Mouse (Mus musculus) cerebellum, postnatal 4 days (tissue): Measurements from ENCODE around the gene Cryzl2.

Experiments used
- DNase-seq, 2 experiments: peaks; one replicate each; pipeline ENCODE4 v3.0.0; 2022; ENCODE audit warnings: low spot score in 2 of 2, mixed read lengths in 1 of 2

Cryzl2 gene

DNA sequence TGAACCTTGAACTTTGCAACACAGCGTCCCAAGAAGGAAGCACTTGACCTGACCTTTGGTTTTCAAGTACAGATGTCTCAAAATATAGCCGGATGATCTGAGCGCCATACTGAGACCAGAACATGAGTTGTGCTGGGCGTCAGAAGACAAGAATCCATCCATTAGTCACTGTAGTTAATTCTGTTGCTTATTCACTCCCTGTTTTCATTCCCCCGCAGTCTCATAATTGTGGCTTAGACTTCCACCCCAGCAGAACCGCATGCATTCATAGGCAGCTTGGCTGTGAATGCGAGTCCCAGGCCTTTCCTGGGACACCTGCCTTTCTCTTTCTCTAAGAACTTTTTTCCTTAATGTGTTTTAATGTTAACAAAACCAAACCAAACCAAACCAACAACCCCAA is 14.3 kb downstream of the Cryzl2 start:
- no peak for DNase-seq

DNA sequence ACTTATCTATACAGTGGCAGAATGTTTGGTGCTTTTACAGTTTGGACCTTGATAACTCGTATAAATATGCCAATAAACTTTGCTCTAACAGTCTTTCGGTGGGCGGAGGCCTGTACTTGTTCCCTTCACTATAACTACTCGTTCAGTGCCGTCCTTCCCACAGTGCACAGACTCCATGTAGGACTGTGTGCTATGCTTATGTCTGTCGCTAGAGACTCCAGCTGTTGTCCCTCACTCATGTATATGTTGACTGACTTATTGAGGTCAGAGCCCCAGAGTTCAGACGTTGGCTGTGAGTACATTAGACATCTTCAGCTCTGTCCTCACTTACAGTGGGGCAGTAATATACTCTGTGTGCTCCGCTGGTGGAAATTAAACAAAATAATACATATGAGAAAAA is 16.5 kb downstream of the Cryzl2 start:
- no peak for DNase-seq

DNA sequence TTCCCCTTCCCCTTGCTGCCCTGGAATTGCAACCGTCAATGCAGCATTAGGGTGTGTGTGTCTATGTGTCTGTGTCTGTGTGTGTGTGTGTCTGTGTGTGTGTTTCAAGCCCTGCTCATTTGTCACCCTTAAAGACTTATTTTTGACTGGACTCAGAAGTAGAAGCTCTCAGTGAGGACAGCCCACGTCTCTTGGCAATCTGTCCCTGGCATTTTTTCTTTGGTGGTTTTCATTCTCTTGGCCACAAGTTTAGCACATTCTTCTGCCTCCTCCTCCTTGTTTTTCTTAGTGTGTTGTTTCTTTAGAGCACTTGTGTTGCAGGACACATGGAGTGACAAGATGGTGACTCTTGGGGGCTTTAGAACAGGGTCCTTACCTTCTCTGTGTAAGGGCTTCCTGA is 17.9 kb downstream of the Cryzl2 start:
- DNase-seq = no peak

DNA sequence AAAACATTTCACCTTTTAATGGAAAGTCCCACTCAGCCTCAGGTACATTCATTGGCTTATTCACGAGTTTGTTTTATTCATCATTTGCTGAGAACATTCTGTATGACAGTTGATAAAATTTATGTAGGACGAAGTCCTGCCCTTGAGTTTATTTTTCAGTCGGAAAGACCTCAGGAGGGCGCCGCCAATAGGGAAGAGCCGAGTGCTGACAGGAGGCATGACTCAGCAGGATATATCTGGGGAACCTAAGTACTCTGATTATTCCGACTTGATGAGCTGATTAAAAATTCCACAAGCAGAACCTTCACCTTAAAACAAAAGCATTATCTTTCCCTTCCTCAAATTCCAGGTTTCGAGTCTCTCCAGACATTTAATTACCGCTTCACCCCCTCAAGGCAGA is 21.7 kb downstream of the Cryzl2 start:
- DNase-seq = no peak

DNA sequence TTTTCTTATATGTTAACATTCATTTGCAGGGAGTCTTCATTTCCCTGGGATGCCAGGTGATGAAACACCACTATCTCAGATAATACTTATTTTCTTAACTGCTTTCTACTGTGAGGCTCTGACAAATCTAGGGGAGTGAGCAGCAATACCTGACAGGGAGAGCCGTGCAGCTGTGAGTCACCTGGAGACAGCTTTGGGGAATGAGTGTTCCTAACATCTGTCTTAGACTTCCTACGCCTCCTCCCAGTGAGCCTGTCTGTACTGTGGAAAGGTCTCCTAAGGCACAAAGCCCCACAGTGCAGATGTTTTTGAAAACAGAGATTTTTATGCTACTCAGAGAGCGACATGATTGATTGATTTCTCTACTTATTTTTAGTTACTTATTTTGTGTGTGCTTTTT is 22.5 kb downstream of the Cryzl2 start:
- no peak for DNase-seq

DNA sequence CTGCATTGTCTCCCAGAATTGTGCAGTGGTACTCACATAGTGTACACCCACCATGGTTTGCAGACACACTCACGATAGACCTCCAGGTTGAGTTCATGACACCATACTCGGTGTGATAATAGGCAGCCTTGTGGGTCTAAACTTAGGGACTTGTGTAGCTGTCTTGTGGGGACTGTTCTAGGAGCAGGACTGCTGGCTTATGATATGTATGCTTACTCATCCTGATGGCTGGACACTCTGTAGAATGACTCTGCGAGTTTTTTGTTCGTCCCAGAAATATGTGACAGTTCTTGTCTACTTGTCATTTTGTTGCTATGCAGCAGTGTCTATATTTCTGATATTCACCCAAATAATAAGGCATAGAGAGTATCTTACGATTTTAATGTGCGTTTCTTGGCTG is 23.3 kb downstream of the Cryzl2 start:
- DNase-seq = no peak

DNA sequence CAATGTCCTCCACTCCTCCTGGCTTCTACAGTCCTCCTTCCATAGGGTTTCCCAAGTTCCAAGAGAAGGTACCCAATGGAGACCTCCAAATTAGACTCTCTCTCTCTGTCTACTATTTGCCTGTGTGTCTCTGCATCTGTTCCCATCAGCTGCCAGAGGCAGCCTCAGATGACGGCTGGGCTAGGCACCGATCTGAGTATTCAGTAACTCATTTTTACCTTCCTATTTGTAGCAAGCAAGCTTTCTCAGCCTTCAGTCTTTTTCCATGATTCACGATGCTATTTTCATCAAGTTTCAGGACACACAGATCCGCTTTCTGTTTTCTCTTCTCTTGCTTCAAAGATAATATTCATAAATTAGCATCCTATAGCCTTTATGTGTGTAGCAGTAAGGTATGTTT is 25.8 kb downstream of the Cryzl2 start:
- DNase-seq = no peak

DNA sequence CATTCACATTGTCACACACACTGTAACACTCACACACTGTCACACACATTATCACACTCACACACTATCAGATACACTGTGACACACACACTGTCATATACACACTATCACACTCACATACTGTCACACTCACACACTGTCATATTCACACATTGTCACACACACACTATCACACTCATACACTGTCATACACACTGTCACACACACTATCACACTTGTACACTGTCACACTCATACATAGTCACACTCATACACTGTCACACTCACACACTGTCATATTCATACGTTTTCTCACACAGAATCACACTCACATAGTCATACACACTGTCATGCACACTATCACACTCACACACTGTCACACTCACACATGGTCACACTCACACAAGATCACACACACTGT is 42.3 kb downstream of the Cryzl2 start:
- DNase-seq = no peak

DNA sequence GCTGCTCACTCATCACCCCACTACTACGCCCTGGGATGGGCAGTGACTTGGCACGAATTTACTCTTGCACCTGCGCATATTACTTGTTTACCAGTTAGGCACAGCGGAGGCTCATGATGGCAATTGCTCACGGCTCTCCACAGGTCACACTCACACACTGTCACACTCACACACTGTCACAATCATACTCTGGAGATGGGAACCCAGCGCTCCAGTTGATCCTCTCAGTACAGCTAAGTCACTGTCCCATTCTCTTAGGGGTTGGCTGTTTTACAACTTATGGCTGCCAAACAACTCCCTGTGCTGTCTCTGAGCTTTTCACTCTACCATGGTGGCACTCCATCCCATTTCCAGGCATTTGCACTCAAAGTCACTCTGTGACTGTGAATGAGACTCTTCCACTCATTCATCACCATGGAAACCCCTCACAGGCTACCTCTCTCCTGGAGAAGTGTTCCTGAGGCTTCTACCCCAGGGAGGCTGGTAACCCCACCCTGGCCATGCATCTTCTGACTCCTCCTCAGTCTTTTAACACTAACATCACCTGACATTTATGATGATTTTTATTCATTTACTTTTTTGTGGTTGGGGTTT is 43.1 kb downstream of the Cryzl2 start:
- no peak for DNase-seq

DNA sequence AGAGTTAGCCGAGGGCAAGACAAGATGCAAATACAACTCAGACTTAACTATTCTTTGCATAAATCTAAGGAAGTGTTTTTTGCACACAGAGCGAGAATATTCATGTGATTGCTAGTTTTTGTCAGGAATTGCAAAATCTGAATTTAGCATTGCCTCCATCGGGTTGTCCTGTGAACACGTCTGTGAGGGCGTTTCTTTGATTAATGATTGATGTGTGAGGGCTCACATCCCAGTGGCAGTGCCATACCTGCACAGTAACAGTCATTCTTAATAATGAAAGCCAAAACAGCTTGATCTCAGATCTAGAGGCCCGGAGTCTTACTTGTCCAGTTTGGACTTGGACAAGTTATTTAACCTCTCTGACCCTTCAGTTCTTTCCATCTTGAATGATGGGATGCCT is 44.7 kb downstream of the Cryzl2 start:
- no peak for DNase-seq

DNA sequence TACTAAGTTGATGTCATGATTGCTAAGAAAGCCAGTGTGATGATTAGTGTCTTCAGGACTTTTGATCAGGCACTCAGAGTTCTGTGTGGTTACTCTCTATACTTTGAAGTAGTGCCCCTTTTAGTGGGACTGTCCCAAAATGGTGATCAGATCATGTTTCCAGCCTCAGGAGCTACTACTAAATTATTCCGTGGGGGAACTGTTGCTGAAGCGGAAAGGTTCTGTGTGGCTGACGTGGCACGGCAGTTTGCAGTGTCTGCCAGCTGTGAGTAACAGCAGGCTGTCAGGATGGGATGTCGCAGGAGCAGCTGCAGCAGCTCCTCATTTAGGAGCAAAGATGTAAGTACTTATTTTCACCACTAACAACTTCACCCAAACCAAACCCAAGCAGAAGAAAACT is 48.1 kb downstream of the Cryzl2 start, which contains the start of gene Sec16b:
TSS of gene Sec16b (plus strand) at position 207 of the 400 bp plus-strand sequence.
- DNase-seq = no peak

DNA sequence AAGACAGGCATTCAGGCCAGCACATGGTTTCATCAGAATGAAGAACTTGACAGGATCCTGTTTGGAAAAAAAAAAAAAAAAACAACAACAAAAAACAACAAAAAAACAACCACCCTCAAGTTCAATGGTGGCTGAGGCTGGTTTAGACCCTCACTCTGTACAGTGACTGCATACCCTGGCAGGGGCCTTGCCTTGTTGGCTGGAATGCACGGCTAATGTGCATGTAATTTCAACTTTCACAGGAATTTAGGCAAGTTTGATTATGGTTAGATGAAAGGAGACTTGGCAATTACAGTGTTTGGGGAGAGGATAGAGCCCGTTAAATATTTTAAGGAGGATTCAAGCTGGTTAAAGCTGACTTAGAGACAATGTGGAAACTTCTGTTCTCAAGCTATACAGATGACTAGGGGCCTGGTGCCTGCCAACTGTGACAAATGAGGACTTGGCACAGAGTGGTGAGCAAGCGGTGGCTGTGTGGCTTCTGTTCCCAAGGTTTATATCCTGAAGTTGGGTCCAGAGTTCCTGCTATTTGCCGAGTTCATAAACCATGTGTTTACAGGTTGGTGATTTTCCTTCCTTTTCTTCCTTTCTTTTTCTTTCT is 48.7 kb downstream of the Cryzl2 start:
- peak in 1 of 2 experiments; percentile 28 for DNase-seq

DNA sequence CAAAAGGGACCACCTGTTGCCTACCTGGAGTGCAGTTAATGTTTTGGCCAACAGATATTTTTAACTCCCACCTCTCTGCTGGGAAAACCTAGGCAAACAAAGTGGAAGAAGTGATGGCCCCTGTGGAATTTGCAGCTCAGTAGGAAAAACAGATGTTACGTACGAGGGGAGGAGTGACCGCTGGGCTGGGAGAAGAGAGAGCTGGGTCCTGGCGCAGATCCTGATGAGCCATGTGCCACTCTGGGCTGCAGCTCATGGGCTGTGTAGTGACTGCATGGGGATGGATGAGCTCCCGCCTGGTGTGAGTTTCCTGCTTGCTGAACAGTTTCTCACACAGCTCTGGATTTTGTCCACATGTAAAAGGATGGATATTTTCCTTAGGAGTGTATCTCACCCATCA is 49.4 kb downstream of the Cryzl2 start:
- DNase-seq = peak in 1 of 2 experiments; percentile 9

DNA sequence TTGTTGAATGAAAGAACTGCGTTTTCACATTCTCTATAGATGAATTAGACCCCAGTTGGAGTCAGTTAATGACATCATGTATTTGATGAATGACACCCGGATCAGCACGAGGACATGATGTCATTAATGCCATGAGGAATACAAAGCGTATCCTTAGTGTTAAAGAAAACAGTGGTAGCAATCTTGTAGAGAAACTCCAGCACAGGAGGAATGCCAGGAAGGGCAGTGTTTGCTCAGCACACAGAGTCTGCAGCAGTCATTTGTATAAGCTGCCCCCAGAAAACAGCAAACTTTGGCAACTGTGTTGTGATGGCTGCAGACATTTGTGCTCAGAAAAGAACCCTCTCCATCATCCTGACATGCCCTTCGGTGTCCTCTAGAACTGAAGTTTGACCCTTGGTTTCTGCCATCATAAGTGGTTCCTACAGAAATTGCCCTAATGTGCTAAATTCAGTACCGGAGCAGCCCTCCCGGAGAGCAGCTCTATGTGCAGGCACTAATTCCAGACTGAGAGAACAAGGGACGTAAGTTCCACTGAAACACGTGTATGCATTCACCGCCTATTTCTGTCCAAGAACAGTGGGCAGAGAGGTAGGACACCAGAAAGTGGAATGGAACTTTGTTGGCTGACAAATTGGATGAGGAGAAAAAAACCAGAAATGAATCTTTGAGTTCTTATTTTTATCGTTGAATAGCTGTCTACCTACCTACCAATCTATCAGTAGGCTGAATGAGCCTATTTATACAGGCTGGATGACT is 54.5 kb downstream of the Cryzl2 start:
- no peak for DNase-seq

DNA sequence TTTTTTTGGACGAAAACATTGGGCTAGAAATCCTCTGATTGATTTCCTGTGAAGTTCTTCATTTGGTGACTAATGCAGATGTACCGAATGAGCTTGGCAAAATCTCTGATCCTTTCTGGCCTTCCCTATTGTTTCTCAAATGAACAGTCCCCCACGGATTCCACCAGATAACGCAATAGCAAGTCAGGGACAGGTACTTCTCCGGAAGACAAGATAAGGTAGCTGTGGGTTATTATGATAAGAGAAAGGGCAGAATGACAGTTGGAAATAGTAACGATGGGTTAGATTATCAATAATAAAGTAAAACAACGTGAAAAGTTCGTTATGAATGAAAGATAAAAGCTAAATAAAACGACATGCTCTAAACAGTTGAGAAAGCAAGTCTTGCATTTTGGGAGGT is 55.2 kb downstream of the Cryzl2 start:
- DNase-seq = no peak

DNA sequence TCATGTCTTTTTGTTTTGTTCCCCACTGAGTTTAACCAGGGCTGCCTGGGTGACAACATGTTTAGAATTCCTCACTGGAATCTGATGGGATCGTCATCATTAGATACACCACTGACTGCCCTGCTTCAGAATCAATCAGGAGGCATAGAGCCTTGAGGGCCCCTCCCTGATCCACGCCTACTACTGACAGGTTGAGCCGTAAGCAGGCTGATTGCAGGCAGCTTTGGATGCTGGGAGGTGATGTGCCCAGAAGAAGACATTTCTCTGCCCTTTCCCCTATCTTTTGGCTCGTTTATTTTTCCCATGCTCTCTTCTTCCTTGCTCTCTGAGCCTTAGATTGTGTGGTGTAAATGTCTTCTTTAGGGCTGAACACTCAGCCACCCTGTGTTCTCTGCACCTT is 55.9 kb downstream of the Cryzl2 start:
- no peak for DNase-seq

DNA sequence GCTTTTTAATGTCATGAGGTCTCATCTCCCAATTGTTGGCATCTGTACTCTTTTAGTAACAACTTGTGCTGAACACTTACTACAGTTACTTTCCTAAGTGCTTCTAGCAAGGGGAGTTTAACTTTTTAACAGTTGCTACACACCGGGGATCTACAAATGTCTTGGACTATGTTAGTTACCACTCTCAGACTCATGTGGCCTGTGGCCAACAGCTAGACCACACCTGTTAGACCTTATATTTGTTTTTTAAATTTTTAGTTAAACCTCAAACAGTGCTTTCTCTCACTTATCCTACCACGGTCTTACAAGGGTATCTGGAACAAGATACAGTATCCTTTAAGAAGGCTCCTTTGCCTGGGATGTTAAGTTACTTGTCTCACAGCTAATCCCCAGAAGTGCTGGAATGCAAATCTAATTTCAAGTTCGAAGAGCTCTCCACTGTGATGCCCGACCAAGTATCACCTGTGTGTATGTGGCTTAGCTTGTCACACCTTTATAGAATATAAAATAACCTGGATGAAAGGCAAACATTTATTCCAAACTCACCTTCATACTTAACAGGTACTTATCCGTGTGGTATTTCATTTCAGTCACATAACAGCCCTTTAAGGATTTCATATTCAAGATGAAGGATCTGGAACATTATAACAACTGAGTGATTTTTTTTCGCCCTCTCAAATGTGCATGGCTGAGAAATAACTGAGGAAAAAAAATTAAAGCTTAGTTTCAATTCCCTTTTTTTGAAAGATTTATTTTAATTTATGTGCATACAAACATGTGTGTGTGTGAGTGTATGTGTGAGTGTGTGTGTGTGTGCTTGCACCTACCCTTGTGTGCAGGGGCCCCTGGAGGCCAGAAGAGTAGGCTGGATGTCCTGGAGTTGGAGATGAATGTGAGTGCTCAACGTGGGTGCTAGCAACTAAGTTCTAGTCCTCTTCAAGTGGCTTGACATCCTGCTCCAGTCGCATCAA is 58.7 kb downstream of the Cryzl2 start:
- no peak for DNase-seq

DNA sequence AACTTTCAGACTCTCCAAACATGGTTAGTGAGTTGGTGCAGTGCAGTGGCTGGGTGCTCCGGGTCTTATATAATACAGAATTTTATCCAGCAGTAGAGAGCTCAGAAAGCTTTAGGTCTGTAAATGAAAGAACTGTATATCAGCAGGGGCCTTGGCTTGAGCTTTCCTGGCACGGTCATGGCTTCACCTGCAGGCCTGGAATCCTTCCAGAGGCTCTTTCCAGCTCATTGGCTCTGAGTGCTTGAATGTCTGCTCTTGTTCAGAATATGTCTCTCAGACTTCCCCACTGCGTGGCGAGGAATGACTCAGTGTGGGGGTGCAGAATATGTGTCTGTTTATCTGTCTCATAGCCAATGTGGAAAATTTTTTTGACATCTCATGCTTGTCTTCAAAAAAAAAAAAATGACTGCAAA is 59.7 kb downstream of the Cryzl2 start:
- peak; percentile 36 to 80 for DNase-seq

DNA sequence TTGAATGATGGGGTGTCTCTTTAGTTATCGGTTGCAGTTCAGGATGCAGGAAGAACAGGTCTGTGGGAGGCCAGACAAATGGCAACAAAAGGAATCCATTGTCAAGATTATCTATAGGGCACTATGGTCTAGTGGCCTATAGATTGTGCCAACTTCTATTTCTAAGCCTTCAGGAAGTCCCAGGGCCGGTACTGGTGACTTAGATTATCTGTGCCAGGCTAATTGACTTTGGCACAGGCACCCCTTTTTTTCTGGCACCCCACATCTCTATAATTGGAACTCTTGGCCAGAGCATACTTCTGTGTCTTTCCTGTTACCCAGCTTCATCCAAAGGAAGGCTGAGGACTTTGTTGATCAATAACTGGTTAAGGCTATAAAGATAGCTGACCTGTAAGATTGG is 61.0 kb downstream of the Cryzl2 start:
- no peak for DNase-seq

DNA sequence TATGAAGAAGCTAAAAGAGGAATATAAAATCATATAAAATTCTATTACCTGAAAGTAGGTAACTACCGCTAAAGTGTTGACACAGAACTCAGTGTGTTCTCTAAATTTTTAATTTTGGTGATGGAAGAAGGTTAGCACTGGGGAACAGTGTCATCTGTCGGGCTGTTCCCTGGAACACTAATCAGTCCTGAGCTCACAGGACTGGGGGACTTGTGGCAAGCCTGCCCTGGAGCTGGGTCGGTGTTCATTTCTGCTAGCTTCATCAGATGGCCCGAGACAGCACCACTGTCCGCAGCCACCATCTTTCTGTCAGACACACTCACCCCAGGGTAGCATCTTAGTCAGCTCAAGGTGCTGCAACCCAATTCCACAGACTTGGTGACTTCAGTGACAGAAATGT is 63.9 kb downstream of the Cryzl2 start:
- DNase-seq = no peak

DNA sequence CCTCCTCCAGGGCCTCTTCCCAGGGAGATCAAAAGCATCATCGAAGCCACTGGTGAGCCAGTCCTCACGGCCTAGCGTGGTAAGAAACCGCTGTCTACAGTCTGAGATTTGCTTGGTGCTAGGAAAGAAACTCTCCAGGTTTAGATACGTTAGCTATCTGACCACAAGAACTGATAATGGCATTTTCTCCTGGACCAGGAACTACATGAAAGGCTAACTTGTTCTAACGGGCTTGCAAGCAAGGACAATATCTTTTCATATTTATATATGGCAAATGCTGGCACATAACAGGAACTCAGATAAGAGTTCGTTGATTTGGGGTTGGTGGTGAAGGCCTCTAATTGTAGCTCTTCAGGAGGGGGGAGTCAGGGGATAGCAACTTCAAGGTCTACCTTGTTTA is 66.4 kb downstream of the Cryzl2 start:
- no peak for DNase-seq
